Mouse (Mus musculus): ENCODE data around the gene Ikzf2.

GRCm38 (mm10) chr1:69599074-69599772 is 87.8 kb downstream of the Ikzf2 start:
- TF ChIP-seq POLR2A (IDR thresholded peaks at IDR 0.05; ENCODE audit: control insufficient read depth, low read depth, low read length) (no peak), CTCF (IDR thresholded peaks at IDR 0.05; ENCODE audit: control insufficient read depth, insufficient read depth, insufficient replicate concordance, low read depth, low read length) (no peak)
